Mouse (Mus musculus) midbrain, embryonic 12.5 days (tissue): ENCODE results near the gene Vwa3a. TPM values are rescaled to one million over a fixed set of nuclear protein-coding genes. Genes with fewer than 3 reads are reported as not detected.

Source experiments
- ATAC-seq: fragments of 200-750 bp; cut with Nextera tagmentation; 2 replicates; pipeline ENCODE4 v1.8.0; 2017; ENCODE audit warnings: low read depth, moderate TSS enrichment, moderate library complexity; ENCODE audit not compliant: low FRiP score
- H3K27ac ChIP-seq: fragments of 300-500 bp; sonication (generic); replicated peaks from 2 replicates; pipeline ENCODE4 v1.5.1; 2016; ENCODE audit warnings: mild to moderate bottlenecking
- H3K27me3 ChIP-seq: fragments of 300-500 bp; sonication (generic); 2 replicates; pipeline ENCODE4 v1.6.1; 2016; ENCODE audit warnings: mild to moderate bottlenecking
- H3K36me3 ChIP-seq: fragments of 300-500 bp; sonication (generic); 2 replicates; pipeline ENCODE4 v1.6.1; 2016
- H3K4me1 ChIP-seq: fragments of 300-500 bp; sonication (generic); 2 replicates; pipeline ENCODE4 v1.6.1; 2016
- H3K4me2 ChIP-seq: fragments of 300-500 bp; sonication (generic); replicated peaks from 2 replicates; pipeline ENCODE4 v1.6.1; 2016; ENCODE audit warnings: mild to moderate bottlenecking, moderate library complexity
- H3K4me3 ChIP-seq: fragments of 300-500 bp; sonication (generic); 2 replicates; pipeline ENCODE4 v1.5.1; 2016; ENCODE audit warnings: mild to moderate bottlenecking
- H3K9ac ChIP-seq: fragments of 300-500 bp; sonication (generic); replicated peaks from 2 replicates; pipeline ENCODE4 v1.6.1; 2016; ENCODE audit warnings: mild to moderate bottlenecking, moderate library complexity
- H3K9me3 ChIP-seq: fragments of 300-500 bp; sonication (generic); 2 replicates; pipeline ENCODE4 v1.6.1; 2016; ENCODE audit warnings: mild to moderate bottlenecking
- WGBS: fragments of 180-500 bp; shearing (Covaris S2); methylation state at CpG from one replicate; pipeline ENCODE4 v1.1.7; 2016; 5-methylcytosine and 5-hydroxymethylcytosine counted together
- polyA plus RNA-seq: library from polyadenylated mRNA; unstranded; fragments of >200 nt; fragmentation: Nextera tagmentation; extraction: Ambion mirVana; gene quantifications from 2 replicates; pipeline ENCODE4 v1.2.1, GENCODE M21; 2016

Vwa3a gene
- polyA plus RNA-seq, 1 experiment from 2014 or later = 0.41 TPM

DNA sequence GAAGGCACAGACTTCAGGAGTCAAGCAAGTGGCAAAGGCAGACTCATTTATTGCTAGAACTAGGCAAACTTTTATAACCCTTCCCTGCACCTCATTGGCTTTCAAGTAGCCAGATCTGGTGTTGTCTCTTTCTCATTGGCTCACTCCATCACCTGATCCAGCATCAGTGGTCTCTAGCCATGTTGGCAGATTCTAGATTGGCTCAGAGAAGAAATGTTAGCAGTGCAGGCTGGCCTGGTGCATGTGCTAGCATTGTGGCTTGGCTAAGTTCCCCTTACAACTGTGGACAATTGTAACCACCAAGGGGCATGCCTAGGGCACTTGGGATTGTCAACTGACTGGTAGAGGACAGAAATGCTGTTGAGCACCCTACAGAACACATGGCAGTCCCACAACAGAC lies 12.2 kb downstream of the Vwa3a start:
- H3K27ac ChIP-seq = no peak overlapping the region
- H3K4me2 ChIP-seq = no peak overlapping the region
- H3K4me1 ChIP-seq = no peaks in the 10 kb centered on the region
- H3K36me3 ChIP-seq = no peaks in the 10 kb centered on the region
- H3K4me3 ChIP-seq = no peak overlapping the region
- no peaks in the 10 kb centered on the region for H3K9me3 ChIP-seq
- ATAC-seq = no peak
- H3K27me3 ChIP-seq = no peaks in the 10 kb centered on the region
- no peak overlapping the region for H3K9ac ChIP-seq

DNA sequence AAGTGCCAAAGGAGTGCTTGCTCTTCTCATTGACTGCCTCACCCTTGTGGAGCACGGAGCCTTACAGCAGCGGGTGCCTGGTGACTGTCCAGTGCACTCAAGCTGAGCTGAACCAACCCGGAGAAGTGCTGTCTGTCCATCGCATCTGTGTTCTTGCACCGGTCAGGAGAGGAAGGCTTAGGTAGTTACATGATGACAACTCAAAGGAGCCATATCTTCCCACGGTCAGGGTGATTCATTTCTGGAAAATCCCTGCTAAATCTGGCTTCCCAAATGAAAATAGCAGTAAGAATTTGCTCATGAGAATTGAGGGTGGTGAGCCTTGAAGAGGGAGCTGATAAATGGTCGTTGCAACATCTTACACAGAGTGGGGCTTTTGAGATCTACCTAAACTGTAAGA lies 12.8 kb downstream of the Vwa3a start:
- ATAC-seq = no peak
- no peak overlapping the region for H3K27ac ChIP-seq
- no peaks in the 10 kb centered on the region for H3K36me3 ChIP-seq
- H3K4me3 ChIP-seq = no peak overlapping the region
- no peaks in the 10 kb centered on the region for H3K27me3 ChIP-seq
- H3K9ac ChIP-seq = no peak overlapping the region
- H3K9me3 ChIP-seq = no peaks in the 10 kb centered on the region
- 89% methylated on average over 7 of the region's 7 CpGs for WGBS
- no peaks in the 10 kb centered on the region for H3K4me1 ChIP-seq
- H3K4me2 ChIP-seq = no peak overlapping the region

DNA sequence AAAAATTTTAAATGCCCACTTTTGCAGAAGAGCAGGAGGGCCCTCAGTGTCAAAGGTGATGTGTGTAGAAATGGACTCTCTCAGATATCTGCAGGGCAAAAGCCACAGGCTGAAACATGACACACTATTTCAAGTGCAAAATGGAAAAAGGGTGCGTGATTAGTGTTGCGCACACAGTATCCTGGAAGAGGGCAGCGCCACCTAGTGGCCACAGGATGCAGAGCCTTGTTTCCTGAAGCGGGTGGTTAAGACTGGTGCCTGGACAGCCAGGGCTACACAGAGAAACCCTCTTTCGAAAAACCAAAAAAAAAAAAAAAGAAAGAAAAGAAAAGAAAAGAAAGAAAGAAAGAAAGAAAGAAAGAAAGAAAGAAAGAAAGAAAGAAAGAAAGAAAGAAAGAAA lies 15.6 kb downstream of the Vwa3a start:
- WGBS = 6% methylated on average over 5 of the region's 5 CpGs
- H3K36me3 ChIP-seq = no peaks in the 10 kb centered on the region
- no peak overlapping the region for H3K27ac ChIP-seq
- ATAC-seq = peak; percentile 70
- no peak overlapping the region for H3K9ac ChIP-seq
- H3K4me1 ChIP-seq = no peaks in the 10 kb centered on the region
- H3K4me2 ChIP-seq = no peak overlapping the region
- no peaks in the 10 kb centered on the region for H3K9me3 ChIP-seq
- H3K27me3 ChIP-seq = no peaks in the 10 kb centered on the region
- H3K4me3 ChIP-seq = no peak overlapping the region

DNA sequence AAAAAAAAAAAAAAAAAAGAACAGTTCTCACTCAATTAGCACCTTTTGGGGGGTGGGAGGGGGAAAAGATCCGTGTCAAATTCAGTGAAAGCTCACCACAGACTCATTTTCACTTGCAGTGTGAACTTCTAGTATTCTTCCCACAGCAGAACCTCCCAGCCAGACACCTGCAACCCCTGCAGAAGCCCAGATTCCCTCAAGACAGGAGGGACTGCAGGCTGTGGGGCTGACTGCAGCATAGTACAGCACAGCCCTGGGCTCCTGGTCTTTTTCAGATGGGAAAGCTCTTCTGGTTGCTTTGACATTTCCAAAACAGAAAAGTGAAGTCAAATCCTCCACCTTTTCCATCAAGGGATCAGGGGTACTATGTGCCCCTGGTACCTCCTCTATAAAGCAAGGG lies 28.3 kb downstream of the Vwa3a start:
- Histone ChIP-seq H3K4me3 (no peak overlapping the region), H3K36me3 (no peaks in the 10 kb centered on the region), H3K9me3 (no peaks in the 10 kb centered on the region), H3K27me3 (no peaks in the 10 kb centered on the region), H3K4me2 (no peak overlapping the region), H3K4me1 (peaks cover 6% of the 10 kb centered on the region; the same call in 1 of the 2 replicates), H3K27ac (no peak overlapping the region), H3K9ac (no peak overlapping the region)
- ATAC-seq = no peak
- WGBS = 0% methylated on average over 1 of the region's 1 CpGs

DNA sequence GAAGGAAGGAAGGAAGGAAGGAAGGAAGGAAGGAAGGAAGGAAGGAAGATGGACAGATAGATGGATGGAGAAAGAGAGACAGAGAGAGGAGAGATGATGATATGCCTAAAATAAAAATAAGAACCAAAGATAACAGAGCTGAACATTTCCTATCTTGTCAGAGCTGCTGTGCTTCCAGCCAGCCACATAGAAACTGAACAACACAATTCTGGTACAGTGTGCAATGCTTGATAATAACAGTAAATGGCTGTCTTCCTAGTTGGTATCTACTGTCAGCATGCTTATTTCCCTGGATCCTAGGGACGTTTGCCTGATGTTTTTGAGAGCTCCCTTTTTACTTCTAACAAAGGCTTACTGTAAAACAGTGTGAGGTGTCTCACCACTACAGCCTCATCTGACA lies 32.3 kb downstream of the Vwa3a start:
- peaks cover 6% of the 10 kb centered on the region; the same call in 1 of the 2 replicates for H3K4me1 ChIP-seq
- no peak overlapping the region for H3K4me3 ChIP-seq
- H3K36me3 ChIP-seq = no peaks in the 10 kb centered on the region
- no peaks in the 10 kb centered on the region for H3K9me3 ChIP-seq
- 54% methylated on average over 1 of the region's 1 CpGs for WGBS
- H3K4me2 ChIP-seq = no peak overlapping the region
- no peak overlapping the region for H3K9ac ChIP-seq
- no peak overlapping the region for H3K27ac ChIP-seq
- H3K27me3 ChIP-seq = no peaks in the 10 kb centered on the region
- no peak for ATAC-seq

DNA sequence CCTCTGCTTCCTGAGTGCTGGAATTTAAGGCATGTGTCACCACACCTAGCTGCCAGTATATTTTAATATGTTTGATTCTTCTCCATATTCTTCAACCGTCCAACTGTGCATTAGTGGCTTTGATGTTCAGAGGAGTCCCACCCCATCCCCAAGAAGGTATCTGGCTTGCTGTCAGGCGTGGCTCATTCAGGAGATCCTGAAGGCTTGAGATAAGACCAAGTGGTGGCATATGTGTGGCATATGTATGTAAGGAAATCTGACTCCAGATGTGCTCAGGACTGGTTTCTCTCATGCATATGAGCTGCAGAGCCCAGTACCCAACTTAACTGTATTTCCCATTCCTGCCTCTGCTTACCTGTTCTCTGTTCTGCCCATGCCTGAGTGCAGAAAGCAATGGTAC lies 38.9 kb downstream of the Vwa3a start:
- H3K9ac ChIP-seq = no peak overlapping the region
- no peak overlapping the region for H3K27ac ChIP-seq
- H3K4me1 ChIP-seq = no peaks in the 10 kb centered on the region
- no peak for ATAC-seq
- no peaks in the 10 kb centered on the region for H3K27me3 ChIP-seq
- no peak overlapping the region for H3K4me2 ChIP-seq
- H3K4me3 ChIP-seq = no peak overlapping the region
- WGBS = 67% methylated on average over 2 of the region's 2 CpGs
- H3K36me3 ChIP-seq = no peaks in the 10 kb centered on the region
- H3K9me3 ChIP-seq = no peaks in the 10 kb centered on the region

DNA sequence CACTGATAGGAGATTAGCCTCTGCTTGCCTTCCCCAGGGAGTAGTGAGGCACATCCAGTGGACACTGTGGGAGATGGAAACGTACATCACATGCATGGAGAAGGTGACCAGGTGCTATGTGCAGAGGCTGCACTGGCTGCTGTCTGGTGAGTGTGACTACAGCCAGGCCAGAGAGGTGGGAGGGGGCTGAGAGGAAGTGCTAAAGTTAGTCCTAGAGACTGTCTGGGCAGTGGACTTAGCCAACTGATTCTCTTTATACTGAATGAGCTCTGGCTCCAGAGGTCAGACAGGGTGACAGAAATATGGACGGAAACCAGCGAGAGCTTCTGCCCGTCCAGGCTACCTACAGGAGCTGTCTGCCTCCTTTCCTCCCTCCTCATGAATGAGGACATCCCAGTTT lies 56.4 kb downstream of the Vwa3a start:
- Histone ChIP-seq H3K4me3 (no peak overlapping the region), H3K4me1 (no peaks in the 10 kb centered on the region), H3K4me2 (no peak overlapping the region), H3K9ac (no peak overlapping the region), H3K27me3 (no peaks in the 10 kb centered on the region), H3K9me3 (no peaks in the 10 kb centered on the region), H3K36me3 (no peaks in the 10 kb centered on the region), H3K27ac (no peak overlapping the region)
- 87% methylated on average over 4 of the region's 4 CpGs for WGBS
- no peak for ATAC-seq

DNA sequence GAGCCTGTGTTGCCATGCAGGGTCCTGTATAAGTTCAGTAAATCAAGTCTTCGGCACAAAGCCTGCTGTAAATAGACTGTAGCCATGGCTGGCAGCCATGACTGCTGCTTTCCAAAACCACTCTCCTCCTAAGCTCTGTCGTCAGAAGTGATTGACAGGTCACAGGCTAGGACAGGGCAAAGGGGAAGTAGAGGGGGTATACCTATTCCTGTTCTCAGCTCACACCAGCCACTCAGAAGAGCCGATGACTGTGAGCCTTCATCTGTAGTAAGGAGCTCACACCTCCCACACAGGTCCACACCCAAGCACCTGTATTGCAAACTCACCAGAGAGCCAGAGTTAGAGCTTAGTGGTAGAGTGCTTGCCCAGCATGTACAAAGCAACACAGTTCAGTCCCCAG lies 57.3 kb downstream of the Vwa3a start:
- Histone ChIP-seq H3K4me2 (no peak overlapping the region), H3K27ac (no peak overlapping the region), H3K36me3 (no peaks in the 10 kb centered on the region), H3K9me3 (no peaks in the 10 kb centered on the region), H3K4me3 (no peak overlapping the region), H3K4me1 (no peaks in the 10 kb centered on the region), H3K27me3 (no peaks in the 10 kb centered on the region), H3K9ac (no peak overlapping the region)
- WGBS = 85% methylated on average over 3 of the region's 3 CpGs
- no peak for ATAC-seq

DNA sequence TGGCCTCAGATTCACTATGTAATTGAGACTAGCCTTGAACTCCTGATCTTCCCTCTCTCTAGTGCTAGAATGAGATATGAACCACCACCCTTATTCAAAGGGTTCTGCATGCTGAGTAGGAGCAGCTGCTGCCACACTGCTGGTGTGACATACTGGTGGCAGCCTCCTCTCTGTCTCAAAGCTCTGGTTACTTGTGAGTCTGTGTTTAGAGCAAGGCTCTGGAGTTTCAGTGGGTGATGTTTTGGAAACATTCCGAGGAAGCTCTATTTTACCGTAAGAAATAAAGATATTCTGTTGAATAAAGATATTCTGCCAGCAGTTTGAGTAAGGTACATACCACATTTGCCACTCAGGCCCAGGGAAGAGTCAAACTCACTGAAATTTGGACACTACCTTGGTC lies 64.2 kb downstream of the Vwa3a start:
- Histone ChIP-seq H3K4me3 (no peak overlapping the region), H3K27me3 (no peaks in the 10 kb centered on the region; the same call in 1 of the 2 replicates), H3K36me3 (no peaks in the 10 kb centered on the region), H3K9me3 (no peaks in the 10 kb centered on the region), H3K9ac (no peak overlapping the region), H3K4me1 (no peaks in the 10 kb centered on the region), H3K27ac (no peak overlapping the region), H3K4me2 (no peak overlapping the region)
- ATAC-seq = no peak
- 95% methylated on average over 2 of the region's 2 CpGs for WGBS

DNA sequence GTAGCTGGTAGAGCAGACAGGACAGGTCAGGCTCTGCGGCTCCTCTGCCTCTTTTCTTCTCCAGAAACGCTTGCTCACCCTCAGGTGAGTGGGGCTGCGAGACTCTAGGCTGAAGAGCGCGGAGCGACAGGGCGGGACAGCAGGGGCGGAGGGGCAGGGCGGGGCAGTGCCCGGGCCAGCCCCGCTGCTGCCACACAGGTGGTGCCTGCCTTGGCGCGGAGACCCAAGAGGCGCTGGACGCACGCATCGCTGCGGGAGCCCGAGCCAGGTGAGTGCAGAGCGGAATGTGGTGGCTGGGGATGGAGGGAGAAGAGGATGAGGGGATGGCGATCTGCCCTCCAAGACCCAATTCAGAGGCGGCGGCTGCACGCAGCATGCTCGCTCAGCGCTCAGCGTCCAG lies 70.6 kb downstream of the Vwa3a start:
- Histone ChIP-seq H3K27ac (no peak overlapping the region), H3K36me3 (no peaks in the 10 kb centered on the region), H3K4me1 (peaks cover 6% of the 10 kb centered on the region), H3K9ac (0 out of 2 replicates have a peak overlapping the region, but pooled peaks have one; percentile 20), H3K27me3 (peaks cover 16% of the 10 kb centered on the region), H3K4me3 (peak overlapping the region; percentile 33), H3K9me3 (no peaks in the 10 kb centered on the region), H3K4me2 (peak overlapping the region; percentile 55)
- no peak for ATAC-seq
- WGBS = 5% methylated on average over 27 of the region's 27 CpGs

DNA sequence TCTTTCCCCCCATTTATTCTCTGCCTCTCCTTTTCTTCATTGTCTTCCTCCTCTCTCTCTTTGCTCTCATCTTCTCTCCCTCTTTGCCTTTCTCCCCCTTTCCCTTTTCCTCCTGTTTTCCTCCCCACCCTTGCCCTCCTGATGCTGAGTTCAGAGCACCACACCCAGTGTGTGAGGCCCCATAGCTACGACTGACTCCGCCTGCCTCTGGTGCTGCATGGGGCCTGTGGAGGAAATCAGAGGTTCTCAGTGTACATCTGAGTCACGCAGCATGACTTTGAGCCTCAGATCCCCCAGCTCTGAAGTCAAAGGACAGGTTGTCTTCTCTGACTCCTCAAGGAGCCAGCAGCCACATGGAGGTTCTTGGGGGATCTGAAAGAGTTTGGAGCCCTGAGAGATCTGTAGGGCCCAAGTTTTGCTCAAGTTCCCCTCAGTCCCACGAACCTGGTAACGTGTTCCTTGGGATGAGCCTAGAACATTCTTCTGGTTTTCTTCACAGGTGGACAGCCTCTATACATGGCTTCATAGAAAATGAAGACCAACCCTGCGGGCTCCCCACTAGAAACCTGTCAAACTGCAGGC lies 72.8 kb downstream of the Vwa3a start, which contains the start of gene Gm5737:
Gene Gm5737, plus strand, starts transcription at position 532 of the 582 bp plus-strand sequence.
- ATAC-seq = no peak
- H3K9ac ChIP-seq = no peak within 1 kb of the TSS
- H3K4me3 ChIP-seq = no peak within 1 kb of the TSS
- no peaks in the 10 kb centered on the region for H3K9me3 ChIP-seq
- no peaks in the 10 kb centered on the region for H3K36me3 ChIP-seq
- H3K27me3 ChIP-seq = peaks cover 16% of the 10 kb centered on the region
- H3K4me1 ChIP-seq = peaks cover 6% of the 10 kb centered on the region
- H3K27ac ChIP-seq = no peak within 1 kb of the TSS
- WGBS = 85% methylated on average over 6 of the region's 6 CpGs
- no peak within 1 kb of the TSS for H3K4me2 ChIP-seq

DNA sequence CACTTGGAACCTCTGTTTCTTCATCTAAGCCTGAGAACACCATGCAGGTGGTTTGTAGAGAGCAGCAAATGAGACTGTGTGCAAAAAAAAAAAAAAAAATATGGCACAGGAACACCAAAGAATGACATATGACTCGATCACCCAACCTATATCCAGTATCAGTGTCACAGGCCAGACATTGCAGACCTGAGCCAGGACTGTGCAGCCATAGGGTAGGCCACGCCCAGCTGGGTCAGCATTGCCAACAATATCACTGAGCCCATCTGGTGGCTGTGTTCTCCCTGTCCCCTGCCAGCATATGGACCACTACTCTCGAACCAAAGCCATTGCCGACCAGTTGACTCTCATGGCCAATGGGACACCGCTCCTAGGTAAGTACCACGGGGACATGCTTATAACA lies 78.4 kb downstream of the Vwa3a start:
- Histone ChIP-seq H3K4me3 (no peak overlapping the region), H3K9me3 (no peaks in the 10 kb centered on the region), H3K4me1 (no peaks in the 10 kb centered on the region), H3K27ac (no peak overlapping the region), H3K9ac (no peak overlapping the region), H3K27me3 (0 out of 2 replicates have a peak, but pooled peaks cover 6% of the 10 kb centered on the region), H3K36me3 (no peaks in the 10 kb centered on the region), H3K4me2 (no peak overlapping the region)
- 84% methylated on average over 6 of the region's 6 CpGs for WGBS
- no peak for ATAC-seq

DNA sequence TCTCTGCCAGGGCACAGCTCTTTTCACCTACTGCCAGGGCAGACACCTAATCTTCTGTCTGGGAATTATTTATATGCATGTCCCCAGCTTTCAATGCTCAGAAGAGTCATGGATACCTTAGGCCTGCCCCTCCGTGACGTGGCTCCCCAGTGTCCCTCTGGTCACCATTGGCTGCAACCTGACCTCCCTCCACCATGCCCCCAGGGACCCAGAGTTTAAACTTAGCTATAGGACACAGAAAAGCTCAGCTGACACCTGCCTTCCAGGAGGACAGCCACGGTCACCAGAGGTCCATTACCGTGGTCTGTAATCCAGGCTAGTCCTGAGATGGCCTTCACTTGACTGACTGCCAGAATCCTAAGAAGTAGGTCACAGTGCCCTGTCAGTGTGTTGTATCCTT lies 80.3 kb downstream of the Vwa3a start:
- Histone ChIP-seq H3K27me3 (0 out of 2 replicates have a peak, but pooled peaks cover 6% of the 10 kb centered on the region), H3K9me3 (no peaks in the 10 kb centered on the region), H3K36me3 (no peaks in the 10 kb centered on the region), H3K4me3 (no peak overlapping the region), H3K4me2 (no peak overlapping the region), H3K27ac (no peak overlapping the region), H3K4me1 (no peaks in the 10 kb centered on the region), H3K9ac (no peak overlapping the region)
- no peak for ATAC-seq
- WGBS = 83% methylated on average over 4 of the region's 4 CpGs
